Mouse (Mus musculus) gastrocnemius, adult 8-10 months (tissue): ENCODE results near the gene Cant1. TPM values are rescaled to one million over a fixed set of nuclear protein-coding genes. Genes with fewer than 3 reads are reported as not detected.
A peak's percentile ranks its signal among the peaks of the same experiment; 100 is the strongest.

Source experiments
- DNase-seq, 2 experiments: peaks; one replicate each; pipeline ENCODE4 v3.0.0; 2022; ENCODE audit warnings: low spot score in 2 of 2
- total RNA-seq, 4 experiments: library from RNA; stranded (reverse); gene quantifications; 2 replicates each; pipeline ENCODE4 v1.2.4; 2022

Gene Cant1
- 10 to 100 TPM in 3 of 4 experiments, 1 to 10 TPM in 1; 9.6 to 11.8 (median 11.0) TPM for total RNA-seq

DNA sequence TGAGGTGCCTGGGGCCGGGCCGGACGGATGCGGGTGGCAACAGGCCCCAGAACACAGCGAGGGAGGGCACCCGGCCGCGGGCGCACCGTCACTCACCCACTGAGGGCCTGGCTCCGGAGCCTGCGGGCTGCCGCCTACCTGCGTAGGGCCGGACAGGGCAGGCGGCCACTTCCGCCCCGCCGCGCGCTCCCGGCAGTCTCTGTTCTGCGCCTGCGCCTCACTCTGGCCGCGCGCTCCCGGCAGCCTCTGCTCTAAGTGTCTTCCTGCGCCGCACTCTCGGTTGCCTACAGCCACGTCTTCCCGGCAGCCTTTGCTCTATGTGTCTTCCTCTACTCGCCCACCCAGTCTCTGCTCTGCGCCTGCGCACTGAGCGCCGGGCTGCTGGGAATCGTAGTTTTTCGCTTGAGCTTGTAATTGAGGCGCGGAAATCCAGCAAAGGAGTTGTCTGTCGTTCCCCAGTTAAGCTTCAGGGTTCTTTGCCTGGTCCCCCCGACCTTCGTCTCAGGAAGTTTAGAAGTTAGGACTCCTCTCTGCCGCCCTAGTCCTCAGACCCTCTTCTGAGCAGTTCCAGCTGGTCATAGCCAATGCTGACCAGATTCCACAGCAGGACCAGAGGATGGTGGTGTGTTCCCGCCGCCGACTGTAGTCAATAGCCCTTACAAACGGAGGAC is at the start of gene Cant1:
Cant1 (minus strand) TSS at position 253 of the 671 bp plus-strand sequence.
- peak; percentile 94 to 98 for DNase-seq

DNA sequence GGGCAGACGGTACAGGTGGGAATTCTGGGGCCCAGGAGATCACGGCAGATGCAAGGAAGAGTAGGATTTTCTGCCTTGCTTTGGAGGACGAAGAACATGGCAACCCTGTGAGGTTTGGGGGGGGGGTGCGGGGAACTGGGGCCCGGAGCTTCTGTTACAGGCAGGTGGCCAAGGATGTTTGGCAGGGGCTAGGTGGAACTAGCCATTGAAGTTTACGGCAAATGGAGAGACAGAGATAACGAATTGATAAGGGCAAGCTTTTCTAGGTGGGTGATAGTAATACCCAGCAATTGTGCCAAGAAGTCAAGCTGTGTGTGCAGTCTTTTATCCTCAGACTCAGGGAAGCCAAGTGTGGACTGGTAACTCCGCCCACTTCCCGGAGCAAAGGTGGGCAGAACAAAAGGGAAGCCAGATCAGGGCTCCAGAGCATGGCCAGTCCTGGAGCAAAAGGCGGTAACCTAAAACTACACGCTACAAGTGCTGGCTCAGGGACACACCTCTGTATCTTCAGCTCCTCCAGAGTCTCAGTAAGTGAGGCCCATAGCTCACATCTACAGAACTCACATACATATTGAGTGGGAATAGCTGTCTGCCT is 48.7 kb upstream of the Cant1 start:
- no peak for DNase-seq

DNA sequence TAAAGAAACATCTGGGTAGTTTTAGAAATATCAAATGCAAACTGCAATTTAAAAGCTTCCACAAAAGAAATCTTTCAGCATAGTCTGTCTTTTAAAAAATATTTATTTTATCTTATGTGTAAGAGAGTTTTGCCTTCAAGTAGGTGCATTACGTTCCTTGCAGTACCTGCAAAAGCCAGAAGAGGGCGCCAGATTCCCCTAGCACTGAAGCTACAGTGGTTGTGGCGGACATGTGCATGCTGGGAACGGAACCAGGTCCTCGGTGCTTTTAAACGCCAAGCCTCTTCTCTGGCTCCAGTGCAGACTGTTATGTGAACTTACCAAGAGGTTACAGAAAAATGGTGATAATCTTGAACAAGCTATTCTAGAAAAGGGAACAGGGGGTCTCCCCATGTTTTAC is 41.4 kb upstream of the Cant1 start:
- no peak for DNase-seq

DNA sequence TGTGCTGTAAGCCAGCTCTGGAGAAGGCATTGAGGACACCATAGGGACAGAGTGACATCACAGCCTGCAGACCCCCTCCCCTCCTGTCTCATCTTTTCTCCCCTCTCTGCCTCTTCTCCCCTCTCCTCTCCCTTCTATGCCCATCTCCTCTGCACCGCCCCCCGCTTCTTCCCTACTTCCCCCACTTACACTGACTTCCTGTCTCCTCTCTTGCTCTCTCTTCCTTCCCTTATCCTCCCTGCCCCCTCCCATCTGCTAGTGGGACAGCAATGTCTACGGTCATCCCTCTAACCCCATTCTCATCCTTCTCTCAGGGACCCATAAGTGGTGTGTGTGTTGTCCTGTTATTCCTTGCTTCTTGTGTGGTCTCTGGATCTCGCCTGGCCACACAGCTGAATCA is 40.6 kb upstream of the Cant1 start:
- DNase-seq: no peak

DNA sequence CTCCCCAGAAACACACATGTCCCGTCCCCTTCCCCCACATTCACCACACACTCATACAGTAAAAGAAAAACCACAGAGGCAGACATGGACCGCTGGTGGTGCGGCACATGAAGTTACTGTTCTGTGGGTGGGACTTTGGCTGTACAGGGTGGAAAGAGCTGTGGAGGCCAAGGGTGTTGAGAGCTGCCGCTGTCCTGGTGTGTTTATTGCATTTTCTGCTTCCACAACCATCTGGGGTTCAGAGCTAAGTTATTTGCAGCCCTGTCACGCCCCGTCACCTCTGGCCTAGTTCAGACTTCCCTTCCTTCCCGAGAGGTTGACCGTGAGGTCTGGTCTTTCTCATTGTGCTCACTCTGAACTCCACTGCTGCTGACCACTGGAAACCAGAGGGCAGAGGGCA is 40.2 kb upstream of the Cant1 start:
- peak in 1 of 2 experiments; percentile 45 for DNase-seq

DNA sequence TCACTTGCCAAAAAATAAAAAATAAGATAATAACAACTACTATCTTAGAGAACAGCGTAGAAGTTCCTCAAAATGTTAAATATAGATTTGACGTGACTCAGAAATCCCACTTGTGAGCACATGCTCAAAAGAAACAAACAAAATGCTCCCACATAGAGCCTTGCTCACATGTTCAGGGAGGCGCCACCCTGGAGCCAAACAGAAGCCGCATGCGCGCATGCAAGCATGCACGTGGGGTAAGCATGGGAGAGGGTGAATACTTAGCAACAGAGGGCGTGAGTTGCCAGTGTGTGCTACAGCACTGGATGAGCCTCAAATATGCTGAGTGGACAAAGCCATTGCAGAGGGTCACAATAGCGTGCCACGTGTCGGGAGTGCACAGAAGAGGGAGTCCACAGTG is 38.1 kb upstream of the Cant1 start:
- no peak for DNase-seq

DNA sequence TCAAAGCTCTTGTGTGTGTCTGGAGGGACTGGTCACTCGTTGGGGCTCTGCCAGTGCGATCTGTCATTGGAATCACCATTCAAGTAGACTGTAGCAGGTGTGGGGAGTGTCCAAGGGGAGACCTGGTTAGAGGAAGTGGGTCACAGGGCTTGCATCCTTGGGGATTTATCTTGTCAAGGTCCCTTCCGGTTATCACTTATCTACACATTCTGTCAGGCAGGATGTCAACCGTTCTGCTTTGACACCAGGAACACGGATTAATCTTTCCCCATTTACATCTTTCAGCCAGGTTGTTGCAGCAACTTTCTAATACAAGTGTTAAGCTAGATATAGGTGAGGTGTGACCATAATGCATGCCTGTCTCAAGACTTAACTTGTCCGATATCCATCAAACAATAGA is 36.9 kb upstream of the Cant1 start:
- DNase-seq: no peak

DNA sequence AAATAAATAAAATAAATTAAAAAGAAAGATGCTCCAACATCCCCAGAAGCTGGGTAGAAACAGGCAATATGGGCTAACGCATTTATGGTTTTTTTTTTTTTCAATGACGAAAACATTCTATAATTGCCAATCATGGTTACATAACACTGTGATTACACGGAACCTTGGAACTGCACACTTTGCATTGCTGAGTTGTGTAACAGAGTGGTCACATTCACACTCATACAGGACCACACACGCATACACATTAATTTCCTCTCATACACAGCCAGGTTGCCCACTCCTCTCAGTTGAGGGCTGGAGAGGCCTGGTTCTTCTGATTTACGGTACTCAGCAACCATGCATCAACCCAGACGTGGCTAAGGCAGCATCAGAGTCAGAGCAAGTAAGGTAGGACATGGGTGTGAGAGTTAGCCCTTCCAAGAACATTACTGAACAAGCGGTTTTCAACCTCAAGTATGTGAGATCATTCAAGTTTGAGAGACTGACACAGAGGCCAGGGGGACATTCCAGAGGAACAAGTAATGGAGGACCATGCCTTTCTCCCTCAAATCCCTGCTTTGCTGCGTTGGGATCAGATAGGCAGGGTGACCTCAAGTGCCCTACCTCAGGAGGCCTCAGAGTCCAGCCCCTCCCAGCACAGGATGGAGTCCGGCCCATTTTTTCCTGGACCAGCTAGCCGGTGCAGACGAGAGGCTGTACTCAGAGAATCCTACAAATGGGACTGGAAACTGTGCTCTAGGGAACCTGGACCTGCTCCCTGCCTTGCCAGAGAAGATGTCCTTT is 35.2 kb upstream of the Cant1 start:
- peak; percentile 43 to 65 for DNase-seq

DNA sequence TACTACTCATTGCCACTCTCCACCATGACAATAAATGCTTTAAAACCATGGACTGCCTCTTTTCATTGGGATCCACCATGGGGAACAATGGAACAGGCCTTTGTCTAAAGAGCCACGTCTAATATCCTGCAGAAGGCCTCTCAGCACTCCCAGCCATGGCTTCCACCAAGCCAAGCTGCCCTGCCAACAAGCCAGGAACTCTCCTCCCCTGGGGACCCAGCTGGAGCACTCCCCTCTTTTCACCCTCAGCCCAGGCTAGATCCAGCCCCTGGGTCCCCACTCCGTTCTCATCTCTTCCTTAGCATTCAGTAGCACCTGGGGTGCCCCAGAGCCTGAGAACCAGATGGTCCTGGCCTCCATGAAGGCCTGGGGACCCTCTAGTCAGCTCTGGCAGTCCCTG is 34.1 kb upstream of the Cant1 start:
- DNase-seq: no peak

DNA sequence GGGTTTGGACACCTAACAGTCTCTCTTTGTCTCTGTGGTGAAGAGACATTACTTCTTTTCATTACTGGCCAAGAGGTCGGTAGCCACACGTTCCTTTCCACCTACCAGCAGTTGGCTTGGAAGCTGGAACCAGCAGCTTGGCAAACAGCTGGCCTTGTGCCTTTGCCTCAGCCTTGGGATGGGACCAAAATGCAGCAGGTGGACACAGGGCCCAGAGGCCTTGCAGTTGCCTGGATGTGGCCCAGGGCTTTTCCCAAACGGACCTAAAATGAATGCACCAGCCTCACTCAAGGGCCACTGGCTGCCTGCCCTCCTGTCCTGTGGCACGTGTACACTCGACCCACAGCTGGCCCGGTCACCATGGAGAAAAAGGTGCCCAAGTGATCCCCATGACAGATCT is 32.3 kb upstream of the Cant1 start:
- no peak for DNase-seq

DNA sequence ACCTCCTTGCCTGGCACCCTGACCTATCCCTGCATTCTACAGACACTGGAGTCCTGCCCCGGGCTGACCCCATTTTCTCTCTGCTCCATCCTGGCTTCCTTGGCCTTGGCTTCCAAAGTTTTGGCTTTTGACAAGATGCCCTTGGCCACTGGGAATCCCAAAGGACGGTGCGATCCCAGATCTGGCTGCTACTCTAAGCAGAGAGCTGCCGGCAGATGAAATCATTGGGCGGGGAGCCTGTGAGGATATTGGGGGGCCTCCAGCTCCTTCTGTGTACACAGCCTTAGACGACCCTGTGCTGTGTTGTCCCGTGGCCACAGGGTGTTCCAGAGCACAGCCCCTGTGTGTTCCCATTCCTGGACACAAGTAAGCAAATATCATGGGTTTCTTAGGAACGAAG is 29.5 kb upstream of the Cant1 start:
- DNase-seq: peak; percentile 72 to 82

DNA sequence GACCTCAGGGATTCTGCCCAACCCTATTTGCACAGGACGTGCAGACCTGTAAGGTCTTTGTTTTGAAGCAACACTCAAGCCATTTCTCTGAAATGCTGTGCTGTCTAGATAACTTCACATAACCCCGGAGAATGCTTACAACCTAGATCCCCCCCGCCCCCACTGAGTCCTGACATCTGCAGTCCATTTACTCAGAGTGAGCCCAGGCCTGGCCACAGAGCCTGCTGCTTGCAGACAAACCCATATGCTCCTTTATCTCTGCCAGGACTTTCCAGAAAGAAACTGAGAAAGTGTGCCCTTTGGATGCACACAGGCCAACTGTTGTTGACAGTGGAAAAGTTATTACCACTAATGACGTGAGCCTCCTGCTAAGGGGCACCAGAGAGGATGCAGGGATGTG is 28.5 kb upstream of the Cant1 start:
- DNase-seq: no peak

DNA sequence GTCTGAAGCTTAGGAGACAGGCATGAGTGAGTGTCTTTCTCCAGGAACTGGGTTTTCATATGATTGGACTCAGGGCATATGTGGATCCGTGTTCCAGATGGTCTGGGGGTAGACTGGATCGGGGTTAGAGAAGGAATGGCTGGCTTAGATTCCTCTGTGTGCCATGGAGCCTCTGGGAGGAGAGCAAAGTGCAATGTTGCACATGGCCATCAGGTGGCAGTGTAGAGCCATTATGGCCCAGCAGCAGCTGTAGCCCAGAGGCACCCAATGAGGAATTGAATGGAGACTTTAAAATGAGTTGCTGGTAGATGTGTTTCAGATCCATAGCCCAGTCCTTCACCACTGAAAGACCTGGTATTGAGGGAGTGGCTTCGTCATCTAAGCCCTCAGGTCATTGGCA is 27.0 kb upstream of the Cant1 start:
- DNase-seq: peak in 1 of 2 experiments; percentile 42

DNA sequence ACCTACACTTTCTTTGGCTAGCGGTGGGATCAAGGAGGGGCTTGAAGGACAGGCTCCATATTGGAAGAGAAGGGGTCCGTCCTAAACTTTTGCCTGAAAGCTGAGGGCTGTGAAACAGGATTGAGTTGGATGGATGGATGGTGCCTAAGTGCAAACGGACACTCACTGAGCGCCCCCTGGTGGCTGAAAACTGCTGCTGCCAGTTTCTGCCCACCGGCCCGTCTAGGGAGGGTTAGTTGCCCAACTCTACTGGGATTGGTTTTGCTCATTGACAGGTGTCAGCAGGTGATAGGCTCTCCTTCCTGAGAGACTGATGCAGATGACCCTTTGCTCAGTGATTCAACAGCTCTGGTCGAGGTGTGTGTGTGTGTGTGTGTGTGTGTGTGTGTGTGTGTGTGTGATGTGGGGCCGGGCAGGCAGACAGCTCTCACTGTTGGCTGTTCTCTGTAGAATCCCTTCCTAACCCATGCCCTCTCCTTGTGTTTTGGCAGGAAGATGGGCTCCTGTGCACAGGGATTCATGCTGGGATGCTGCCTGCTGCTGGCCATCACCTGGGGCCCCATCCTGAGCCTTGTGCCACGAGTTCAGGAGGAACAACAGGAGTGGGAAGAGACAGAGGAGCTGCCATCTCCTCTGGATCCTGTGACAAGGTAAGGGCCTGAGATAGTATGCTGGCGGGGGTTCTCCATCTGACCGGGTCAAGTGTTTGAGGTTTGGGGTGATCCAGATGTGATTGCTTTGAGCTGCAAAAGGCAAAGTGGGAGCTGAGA is 24.5 kb upstream of the Cant1 start:
- DNase-seq: peak in 1 of 2 experiments; percentile 38

DNA sequence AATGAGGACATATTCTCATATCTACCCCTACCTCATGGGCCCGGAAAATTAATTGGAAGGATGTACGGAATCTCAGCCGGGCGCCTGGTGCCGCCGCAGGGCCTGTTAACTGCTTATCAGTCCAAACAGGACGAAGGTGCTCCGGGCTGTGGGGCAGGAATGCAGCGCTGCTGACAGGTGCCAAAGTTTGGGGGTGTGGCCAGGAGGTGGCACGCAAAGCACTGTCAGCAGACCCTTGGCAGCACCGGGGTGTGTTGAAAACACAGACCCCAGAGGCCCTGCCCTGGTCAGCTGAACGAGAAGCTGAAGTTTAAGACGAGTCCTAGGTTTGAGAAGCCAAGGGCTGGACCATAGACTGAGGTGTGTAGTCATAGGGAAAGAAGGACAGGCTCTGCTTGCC is 23.8 kb upstream of the Cant1 start:
- no peak for DNase-seq

DNA sequence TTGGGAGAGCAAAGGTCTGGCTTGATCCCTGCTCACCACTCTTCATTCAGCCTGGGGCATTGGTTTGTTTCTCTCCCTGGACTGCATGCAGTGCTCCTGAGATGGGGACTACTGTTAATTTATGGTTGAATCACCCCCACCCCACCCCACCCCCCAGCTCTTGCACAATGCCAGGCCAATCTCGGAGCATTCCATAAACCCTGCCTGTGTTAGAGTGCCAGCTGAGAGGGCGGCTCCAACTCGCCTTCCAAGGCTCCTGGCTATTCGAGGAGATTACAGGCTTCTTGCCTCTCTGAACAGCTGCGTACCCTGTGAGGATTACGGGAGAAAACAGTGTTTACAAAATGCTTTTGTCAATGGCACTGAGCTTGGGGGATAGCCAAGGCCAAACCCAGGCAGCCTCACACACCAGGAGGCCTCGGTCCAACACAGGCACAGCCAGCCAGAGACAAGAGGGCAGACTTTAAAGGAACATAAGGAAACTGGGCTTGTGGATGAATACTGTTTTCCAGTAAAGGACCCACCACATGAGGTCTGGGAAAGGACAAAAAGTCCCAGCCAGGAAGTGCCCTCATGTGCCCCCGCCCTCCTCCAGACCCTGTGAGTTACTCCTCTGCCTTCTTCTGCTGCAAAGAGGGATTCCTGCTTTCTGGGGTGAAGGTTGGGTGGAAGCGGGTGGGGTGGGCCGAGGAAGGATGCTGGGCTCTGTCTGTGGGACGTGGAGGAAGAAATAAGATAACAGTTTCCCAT is 20.0 kb upstream of the Cant1 start:
- DNase-seq: no peak

DNA sequence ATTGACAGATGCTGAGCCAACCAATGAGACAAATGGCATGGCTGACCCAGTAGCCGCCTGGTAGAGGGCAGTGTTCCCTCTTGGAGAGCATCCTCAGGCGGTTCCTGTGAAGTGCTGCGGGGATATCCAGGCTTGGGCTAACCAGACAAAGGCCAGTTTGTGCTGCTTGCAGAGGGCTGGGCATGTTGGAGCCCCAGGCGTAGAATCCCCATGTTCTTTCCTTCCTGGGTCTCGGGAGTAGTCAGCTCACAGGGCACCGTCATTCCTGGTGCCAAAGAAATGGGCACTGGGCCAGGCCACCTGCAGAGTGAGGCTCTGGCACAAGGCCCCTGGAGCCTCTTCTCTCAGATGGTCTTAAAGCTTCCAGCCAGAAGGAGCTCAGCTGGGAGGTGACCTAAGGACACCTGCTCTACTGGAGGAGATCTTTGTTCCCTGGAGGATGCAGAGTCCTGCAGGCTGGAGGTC is 17.6 kb upstream of the Cant1 start:
- DNase-seq: no peak

DNA sequence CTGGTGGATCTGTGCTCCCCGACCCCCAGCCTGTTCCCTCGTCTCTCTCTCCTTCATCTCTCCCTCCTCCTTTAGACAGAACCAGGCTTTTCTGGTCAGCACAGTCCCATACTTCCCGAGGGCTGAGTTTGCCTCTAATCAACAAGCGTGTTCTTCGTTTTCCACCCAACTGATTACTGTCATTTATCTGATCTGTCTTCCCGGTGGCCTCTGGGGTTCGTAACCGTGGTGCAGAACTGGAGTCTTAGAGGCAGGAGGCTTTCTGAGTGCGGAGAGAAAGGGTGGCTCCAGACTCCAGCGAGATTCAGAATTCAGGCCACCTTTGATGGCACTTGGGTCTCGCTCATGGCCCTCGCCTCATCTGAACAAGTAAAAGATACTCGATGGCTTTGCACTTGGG is 15.2 kb upstream of the Cant1 start:
- no peak for DNase-seq

DNA sequence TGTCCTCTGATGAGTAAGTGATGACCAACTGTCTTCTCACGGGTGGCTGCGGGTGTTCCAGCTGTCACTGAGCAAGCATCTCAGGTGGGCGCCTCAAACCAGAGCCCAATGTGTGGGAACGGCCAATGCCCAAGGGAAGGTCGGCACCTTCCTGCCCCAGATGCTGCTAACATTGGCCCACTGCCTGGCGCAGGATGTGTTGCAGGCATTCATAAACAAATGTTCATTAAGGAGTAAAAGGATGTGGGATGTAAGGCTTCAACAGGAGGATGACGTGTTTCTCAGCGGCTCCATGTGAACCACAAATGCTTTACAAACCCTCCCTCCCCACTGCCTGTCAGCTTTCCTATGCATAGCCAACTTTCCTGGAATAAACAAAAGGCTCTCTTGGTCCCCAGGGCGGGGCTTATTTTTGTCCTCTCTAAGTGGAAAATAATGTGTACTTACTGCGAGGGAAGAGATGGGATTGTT is 14.5 kb upstream of the Cant1 start:
- DNase-seq: no peak

DNA sequence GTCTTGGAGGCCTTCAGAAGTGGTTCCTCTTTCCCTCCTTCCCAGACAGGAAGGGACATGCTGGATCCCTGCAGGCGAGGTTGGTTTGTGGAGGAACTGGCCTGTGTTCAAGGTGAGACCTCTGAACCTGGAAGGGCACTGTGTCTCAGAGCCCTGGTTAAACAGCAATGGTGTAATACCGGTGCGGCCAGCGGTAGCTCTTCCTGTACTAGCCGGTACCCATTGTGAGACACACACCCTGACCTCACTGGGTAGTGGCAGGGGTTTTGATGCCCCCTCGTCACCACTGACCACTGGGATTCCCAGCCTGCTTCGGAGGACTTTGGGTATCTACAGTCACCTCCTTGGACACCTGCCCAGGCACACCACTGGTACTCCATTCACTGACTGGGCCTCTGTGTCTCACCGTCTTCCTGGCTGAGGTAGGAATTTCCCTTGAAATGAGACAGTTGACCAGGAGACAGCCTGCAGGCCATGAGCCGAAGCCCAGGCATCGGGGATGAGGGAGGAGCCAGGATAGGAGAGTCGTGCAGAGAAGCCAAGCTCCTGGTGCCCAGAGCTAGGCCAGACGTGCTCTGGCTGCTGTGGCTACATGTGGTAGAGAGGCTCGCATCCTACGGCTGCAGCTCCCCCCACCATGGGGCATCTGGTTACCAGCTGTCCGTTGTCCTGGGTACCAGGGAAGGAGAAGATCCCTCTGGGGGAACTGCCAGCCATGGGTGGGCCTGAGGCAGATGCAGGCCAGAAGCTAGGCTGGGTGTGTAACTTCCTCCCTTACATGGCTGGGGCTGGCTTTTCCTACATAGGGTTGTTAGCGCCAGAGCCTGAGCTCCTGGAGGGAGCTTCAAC is 12.4 kb upstream of the Cant1 start:
- no peak for DNase-seq
